8 mouse cellular contexts compared by ENCODE assay signal in the genomic region with DNA sequence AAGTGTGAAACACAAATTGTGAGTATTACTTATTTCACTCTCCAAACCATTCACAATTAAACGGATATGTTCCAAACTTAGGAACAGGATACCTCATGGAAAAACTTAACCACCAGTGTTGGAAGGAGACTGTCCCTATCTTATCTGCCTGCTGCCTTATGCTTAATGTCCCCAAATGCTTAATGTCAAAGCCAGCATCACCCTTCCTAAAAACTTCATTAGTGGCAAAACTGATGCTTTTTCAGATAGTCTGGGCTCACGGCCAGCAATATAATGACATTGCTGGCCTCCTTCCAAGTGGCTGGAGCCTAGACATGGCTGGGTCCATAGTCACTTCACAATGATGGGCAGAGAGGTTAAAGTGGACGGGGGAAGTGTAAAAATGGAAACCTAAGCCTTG. TPM values are rescaled to one million over a fixed set of nuclear protein-coding genes. Genes with fewer than 3 reads are reported as not detected.
DNase-seq lines count a peak whose midpoint lies in the region; ATAC-seq lines count a peak whose summit lies in the region.

No protein-coding gene starts in this region.

- intact Hi-C loops in left cerebral cortex, postnatal 14 days (cut with DNase I), result no loop called here

- H3K27me3 ChIP-seq in midbrain, embryonic 13.5 days, result no peaks in the 10 kb centered on the region
- H3K27me3 ChIP-seq in midbrain, embryonic 10.5 days (ENCODE audit: low read depth, poor library complexity, severe bottlenecking), result no peaks in the 10 kb centered on the region
- H3K27me3 ChIP-seq in forebrain, embryonic 11.5 days (ENCODE audit: control insufficient read depth, insufficient read depth, low read length), result no peaks in the 10 kb centered on the region

- no peak overlapping the region for H3K4me2 ChIP-seq in midbrain, embryonic 13.5 days (replicated peaks)
- H3K4me2 ChIP-seq in forebrain, embryonic 11.5 days (ENCODE audit: low read depth, low read length, severe bottlenecking), result no peak overlapping the region

- H3K4me3 ChIP-seq in midbrain, embryonic 13.5 days (replicated peaks), result no peak overlapping the region
- H3K4me3 ChIP-seq in midbrain, embryonic 10.5 days, result no peak overlapping the region
- no peak overlapping the region for H3K4me3 ChIP-seq in forebrain, embryonic 11.5 days (ENCODE audit: low read depth, low read length)

- no peaks in the 10 kb centered on the region for H3K9me3 ChIP-seq in midbrain, embryonic 13.5 days
- H3K9me3 ChIP-seq in midbrain, embryonic 10.5 days (replicated peaks), result no peaks in the 10 kb centered on the region
- no peaks in the 10 kb centered on the region for H3K9me3 ChIP-seq in forebrain, embryonic 11.5 days (ENCODE audit: control insufficient read depth, low read length)

- H3K36me3 ChIP-seq in midbrain, embryonic 13.5 days, result 0 out of 2 replicates have a peak, but pooled peaks cover 4% of the 10 kb centered on the region
- no peaks in the 10 kb centered on the region for H3K36me3 ChIP-seq in midbrain, embryonic 10.5 days
- no peaks in the 10 kb centered on the region for H3K36me3 ChIP-seq in forebrain, embryonic 11.5 days (ENCODE audit: control insufficient read depth, insufficient read depth, low read length)

- 0 out of 2 replicates have a peak, but pooled peaks have one; percentile 14 for ATAC-seq in midbrain, embryonic 13.5 days
- ATAC-seq in megakaryocyte-erythroid progenitor cell, adult 5-6 weeks (replicated peaks; ENCODE audit: low FRiP score, low TSS enrichment, poor library complexity, severe bottlenecking), result peak; percentile 50; the same call in 1 of the 2 replicates
- no peak for ATAC-seq in forebrain, embryonic 11.5 days (replicated peaks; ENCODE audit: low FRiP score)

- no peak overlapping the region for H3K9ac ChIP-seq in midbrain, embryonic 13.5 days (replicated peaks)
- no peak overlapping the region for H3K9ac ChIP-seq in forebrain, embryonic 11.5 days (ENCODE audit: low read length)

- no peak overlapping the region for H3K27ac ChIP-seq in midbrain, embryonic 13.5 days
- no peak overlapping the region for H3K27ac ChIP-seq in midbrain, embryonic 10.5 days (replicated peaks)
- no peak overlapping the region for H3K27ac ChIP-seq in forebrain, embryonic 11.5 days (ENCODE audit: low read depth, low read length)

- DNase-seq in midbrain, embryonic 10.5 days (ENCODE audit: low spot score), result no peak
- peak; percentile 47 to 78 for DNase-seq in cerebellum, postnatal 25 days
- peak; percentile 30 for DNase-seq in kidney, adult 18-20 months
- no peak for DNase-seq in left cerebral cortex, postnatal 14 days (ENCODE audit: low spot score in 2 of 2)
- DNase-seq in forebrain, embryonic 11.5 days (ENCODE audit: low spot score), result no peak
- no peak for DNase-seq in urinary bladder, postnatal 4 days (ENCODE audit: low spot score in 2 of 2)

- H3K4me1 ChIP-seq in midbrain, embryonic 13.5 days (replicated peaks), result no peaks in the 10 kb centered on the region
- no peaks in the 10 kb centered on the region for H3K4me1 ChIP-seq in midbrain, embryonic 10.5 days
- H3K4me1 ChIP-seq in forebrain, embryonic 11.5 days (replicated peaks; ENCODE audit: control insufficient read depth, insufficient read depth, low read length), result no peaks in the 10 kb centered on the region

- WGBS in midbrain, embryonic 13.5 days, result 70% methylated on average over 3 of the region's 3 CpGs
- WGBS in midbrain, embryonic 10.5 days, result 87% methylated on average over 3 of the region's 3 CpGs
- 76% methylated on average over 3 of the region's 3 CpGs for WGBS in forebrain, embryonic 11.5 days

RNA-seq across cellular contexts. Expression of a gene that starts 46.1 kb away (rescaled TPM):
- 7.7 and 8.0 TPM in 2 replicates for polyA plus RNA-seq in midbrain, embryonic 13.5 days (2015; fragmentation: Nextera tagmentation; extraction: Ambion mirVana)
- 8.7 and 9.8 TPM in 2 replicates for polyA plus RNA-seq in midbrain, embryonic 10.5 days (2016; fragmentation: Nextera tagmentation; extraction: Ambion mirVana)
- 8.1 and 10.6 TPM in 2 replicates for total RNA-seq in megakaryocyte-erythroid progenitor cell, adult 5-6 weeks (2014; fragmentation: Nextera tagmentation)
- total RNA-seq in megakaryocyte-erythroid progenitor cell, adult 5-6 weeks (2017), result 4.3 and 4.8 TPM in 2 replicates
- 1 to 10 TPM; 3.9 to 5.5 TPM for total RNA-seq in left cerebral cortex, postnatal 14 days (2021)
- 11.6 and 14.5 TPM in 2 replicates for polyA plus RNA-seq in forebrain, embryonic 11.5 days (2014; fragmentation: Nextera tagmentation; extraction: Ambion mirVana)

RNA-seq across cellular contexts. Expression of a gene that starts 50.6 kb away (rescaled TPM):
- 7.0 and 8.1 TPM in 2 replicates for polyA plus RNA-seq in midbrain, embryonic 13.5 days (2015; fragmentation: Nextera tagmentation; extraction: Ambion mirVana)
- polyA plus RNA-seq in midbrain, embryonic 10.5 days (2016; fragmentation: Nextera tagmentation; extraction: Ambion mirVana), result 1.2 and 2.9 TPM in 2 replicates
- total RNA-seq in megakaryocyte-erythroid progenitor cell, adult 5-6 weeks (2014; fragmentation: Nextera tagmentation), result 3.3 and 5.1 TPM in 2 replicates
- total RNA-seq in megakaryocyte-erythroid progenitor cell, adult 5-6 weeks (2017), result 3.5 and 5.9 TPM in 2 replicates
- total RNA-seq in left cerebral cortex, postnatal 14 days (2021), result 10 to 100 TPM; 68.8 to 70.5 TPM
- polyA plus RNA-seq in forebrain, embryonic 11.5 days (2014; fragmentation: Nextera tagmentation; extraction: Ambion mirVana), result 2.1 and 2.7 TPM in 2 replicates

Comparison
In these comparisons a context has a peak if more than half of its experiments do, and no peak if none do; other contexts are left out.
1. DNase-seq: peak in cerebellum, postnatal 25 days (2 of 2) and kidney, adult 18-20 months (single experiment); none in midbrain, embryonic 10.5 days (single experiment), left cerebral cortex, postnatal 14 days (0 of 2), forebrain, embryonic 11.5 days (single experiment) and urinary bladder, postnatal 4 days (0 of 2).